Mouse (Mus musculus) liver, embryonic 14.5 days (tissue): Measurements from ENCODE around the gene Dnajb6. TPM values are rescaled to one million over a fixed set of nuclear protein-coding genes. Genes with fewer than 3 reads are reported as not detected.

ENCODE experiments used
- ATAC-seq: fragments of 200-750 bp; cut with Nextera tagmentation; 2 replicates; pipeline ENCODE4 v1.8.0; 2017; ENCODE audit warnings: moderate number of reproducible peaks, mild to moderate bottlenecking, moderate library complexity; ENCODE audit not compliant: insufficient read depth
- DNase-seq, 3 experiments: peaks; one replicate each; pipeline ENCODE4 v3.0.0-alpha.2; 2012 to 2013; ENCODE audit warnings: low read depth in 3 of 3, low spot score in 3 of 3
- H3K27ac ChIP-seq: fragments of 300-500 bp; sonication (generic); 2 replicates; pipeline ENCODE4 v1.5.1; 2014; ENCODE audit warnings: moderate library complexity, mild to moderate bottlenecking, control low read depth, inconsistent platforms
- H3K27me3 ChIP-seq: fragments of 300-500 bp; sonication (generic); 2 replicates; pipeline ENCODE4 v1.6.1; 2014; ENCODE audit warnings: mild to moderate bottlenecking, low read length, moderate library complexity; ENCODE audit not compliant: control insufficient read depth, insufficient read depth
- H3K36me3 ChIP-seq: fragments of 300-500 bp; sonication (generic); replicated peaks from 2 replicates; pipeline ENCODE4 v1.6.1; 2014; ENCODE audit warnings: low read depth; ENCODE audit not compliant: control insufficient read depth, insufficient read depth
- H3K4me1 ChIP-seq, 2 experiments: fragments of 200-500 bp in 1 of 2; fragments of 300-500 bp in 1 of 2; sonication (generic) in 1 of 2; replicated peaks; 2 replicates each; pipeline ENCODE4 v1.6.1; 2012 to 2014; ENCODE audit warnings: antibody characterized with exemption in 1 of 2, inconsistent platforms in 1 of 2, low read length in 1 of 2; ENCODE audit not compliant: control insufficient read depth in 2 of 2, insufficient read depth in 2 of 2
- H3K4me2 ChIP-seq: fragments of 300-500 bp; sonication (generic); 2 replicates; pipeline ENCODE4 v1.6.1; 2014; ENCODE audit warnings: low read depth, mild to moderate bottlenecking, control low read depth, moderate library complexity
- H3K4me3 ChIP-seq, 2 experiments: fragments of 200-500 bp in 1 of 2; fragments of 300-500 bp in 1 of 2; sonication (generic) in 1 of 2; 2 replicates each; pipeline ENCODE4 v1.5.1; 2012 to 2014; ENCODE audit warnings: low read depth in 2 of 2, low read length in 2 of 2, mild to moderate bottlenecking in 2 of 2, control low read depth in 1 of 2, inconsistent platforms in 1 of 2, moderate library complexity in 1 of 2; ENCODE audit not compliant: insufficient read depth in 1 of 2
- H3K9ac ChIP-seq: fragments of 300-500 bp; sonication (generic); replicated peaks from 2 replicates; pipeline ENCODE4 v1.6.1; 2014; ENCODE audit warnings: mild to moderate bottlenecking, control low read depth, moderate library complexity
- H3K9me3 ChIP-seq: fragments of 300-500 bp; sonication (generic); 2 replicates; pipeline ENCODE4 v1.6.1; 2016; ENCODE audit warnings: low read length, mixed read lengths; ENCODE audit not compliant: control insufficient read depth
- CTCF ChIP-seq: IDR thresholded peaks from 2 replicates; pipeline ENCODE4 v1.5.1; 2016; ENCODE audit warnings: antibody characterized with exemption, low read depth, control low read depth
- EP300 ChIP-seq: IDR thresholded peaks from 2 replicates; pipeline ENCODE4 v1.6.1; 2016; ENCODE audit warnings: antibody characterized with exemption, low read depth
- WGBS: fragments of 180-500 bp; shearing (Covaris S2); extraction: QIAGEN DNeasy Blood & Tissue Kit; methylation state at CpG from one replicate; pipeline ENCODE4 v1.1.7; 2014; ENCODE audit not compliant: insufficient replicate concordance; 5-methylcytosine and 5-hydroxymethylcytosine counted together
- polyA plus RNA-seq, 2 experiments: library from polyadenylated mRNA; depleted of rRNA in 1 of 2; stranded (reverse) in 1 of 2; unstranded in 1 of 2; fragments of >200 nt; fragmentation: Nextera tagmentation in 1 of 2; extraction: Ambion mirVana in 1 of 2; gene quantifications; 2 replicates each; pipeline versions ENCODE4 v1.2.1 to v1.2.3; 2012 to 2014

The Dnajb6 gene
- polyA plus RNA-seq, 2 experiments = 48.3 to 76.0 TPM

DNA sequence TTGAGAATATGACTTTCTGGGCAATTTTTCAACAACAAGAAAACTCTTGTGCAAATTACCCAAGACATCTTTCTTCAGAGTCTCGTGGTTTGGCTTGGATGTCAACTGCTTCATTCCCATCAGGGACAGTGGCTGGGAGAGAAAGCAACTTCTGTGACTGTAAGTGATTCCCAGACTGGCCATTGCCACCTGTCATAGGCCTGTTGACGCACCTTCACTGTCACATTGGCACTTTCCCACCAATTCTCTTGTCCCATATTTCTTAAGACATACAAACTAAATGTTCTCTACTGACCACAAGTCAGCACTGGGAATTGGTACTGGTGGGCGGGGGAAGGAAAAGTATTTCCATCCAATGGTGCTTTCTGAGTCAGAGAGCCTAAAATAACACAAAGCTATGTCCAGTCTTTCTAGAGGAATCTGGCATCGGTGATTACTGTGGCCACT, 128.8 kb downstream of the Dnajb6 start:
- WGBS = 50% methylated on average over 4 of the region's 4 CpGs
- Histone ChIP-seq H3K9me3 (no peaks in the 10 kb centered on the region), H3K9ac (no peak overlapping the region), H3K4me1 (no peaks in the 10 kb centered on the region), H3K36me3 (no peaks in the 10 kb centered on the region), H3K4me3 (no peak overlapping the region), H3K27ac (no peak overlapping the region), H3K27me3 (no peaks in the 10 kb centered on the region), H3K4me2 (no peak overlapping the region)
- TF ChIP-seq EP300 (no peak), CTCF (no peak)
- ATAC-seq = no peak
- DNase-seq = no peak

GRCm38 (mm10) chr5:29864994-29865393, 129.5 kb downstream of the Dnajb6 start:
- Histone ChIP-seq H3K36me3 (no peaks in the 10 kb centered on the region), H3K27me3 (no peaks in the 10 kb centered on the region), H3K4me1 (no peaks in the 10 kb centered on the region), H3K9ac (no peak overlapping the region), H3K4me3 (no peak overlapping the region), H3K27ac (no peak overlapping the region), H3K4me2 (no peak overlapping the region), H3K9me3 (no peaks in the 10 kb centered on the region)
- 18% methylated on average over 4 of the region's 4 CpGs for WGBS
- ATAC-seq (no peak), DNase-seq (no peak)
- TF ChIP-seq EP300 (no peak), CTCF (no peak)

Other genes starting within 250 kb of the Dnajb6 start
- gene Ube3c, start 166.4 kb upstream of the Dnajb6 start, polyA plus RNA-seq (2012; rRNA removed) = 6.5 and 7.8 TPM in 2 replicates
- 14.3 and 17.7 TPM in 2 replicates for gene Ube3c, start 166.4 kb upstream of the Dnajb6 start, polyA plus RNA-seq (2014; fragmentation: Nextera tagmentation; extraction: Ambion mirVana)
- gene Gm5129, start 248 bp downstream of the Dnajb6 start, polyA plus RNA-seq (2012; rRNA removed) = 0.76 TPM in 1 of 2 replicates, not detected in the other
- not detected in 2 replicates for gene Gm5129, start 248 bp downstream of the Dnajb6 start, polyA plus RNA-seq (2014; fragmentation: Nextera tagmentation; extraction: Ambion mirVana)